Mouse (Mus musculus) intestine, postnatal 0 days (tissue): Measurements from ENCODE around the gene Tunar. TPM values are rescaled to one million over a fixed set of nuclear protein-coding genes. Genes with fewer than 3 reads are reported as not detected.

Experiments
- ATAC-seq: fragments of 200-750 bp; cut with Nextera tagmentation; 2 replicates; pipeline ENCODE4 v1.8.0; 2017; ENCODE audit warnings: mild to moderate bottlenecking, moderate TSS enrichment, moderate library complexity
- H3K27ac ChIP-seq: fragments of 300-500 bp; sonication (generic); 2 replicates; pipeline ENCODE4 v1.5.1; 2014; ENCODE audit warnings: mild to moderate bottlenecking, low read depth, low read length, moderate library complexity
- H3K27me3 ChIP-seq: fragments of 300-500 bp; sonication (generic); replicated peaks from 2 replicates; pipeline ENCODE4 v1.6.1; 2014; ENCODE audit warnings: low read length, mixed read lengths; ENCODE audit not compliant: control insufficient read depth, insufficient read depth
- H3K36me3 ChIP-seq: fragments of 300-500 bp; sonication (generic); 2 replicates; pipeline ENCODE4 v1.6.1; 2014; ENCODE audit warnings: mild to moderate bottlenecking, moderate library complexity; ENCODE audit not compliant: control insufficient read depth, insufficient read depth
- H3K4me1 ChIP-seq: fragments of 300-500 bp; sonication (generic); replicated peaks from 2 replicates; pipeline ENCODE4 v1.6.1; 2014; ENCODE audit warnings: antibody characterized with exemption, low read length, mixed read lengths; ENCODE audit not compliant: control insufficient read depth, insufficient read depth
- H3K4me2 ChIP-seq: fragments of 300-500 bp; sonication (generic); replicated peaks from 2 replicates; pipeline ENCODE4 v1.6.1; 2014; ENCODE audit warnings: low read depth, mild to moderate bottlenecking, moderate library complexity
- H3K4me3 ChIP-seq: fragments of 300-500 bp; sonication (generic); 2 replicates; pipeline ENCODE4 v1.5.1; 2014; ENCODE audit warnings: low read depth, low read length
- H3K9ac ChIP-seq: fragments of 300-500 bp; sonication (generic); 2 replicates; pipeline ENCODE4 v1.6.1; 2014; ENCODE audit warnings: mild to moderate bottlenecking, low read depth, low read length
- H3K9me3 ChIP-seq: fragments of 300-500 bp; sonication (generic); 2 replicates; pipeline ENCODE4 v1.6.1; 2016; ENCODE audit warnings: mixed run types; ENCODE audit not compliant: control insufficient read depth
- CTCF ChIP-seq: sonication (generic); IDR thresholded peaks from 2 replicates; pipeline ENCODE4 v1.5.1; 2016; ENCODE audit warnings: low read depth, mild to moderate bottlenecking, control low read depth, antibody characterized with exemption, moderate library complexity
- WGBS: fragments of 180-500 bp; shearing (Covaris S2); extraction: QIAGEN DNeasy Blood & Tissue Kit; methylation state at CpG from one replicate; pipeline ENCODE4 v1.1.7; 2014; 5-methylcytosine and 5-hydroxymethylcytosine counted together
- polyA plus RNA-seq: library from polyadenylated mRNA; unstranded; fragments of >200 nt; fragmentation: Nextera tagmentation; extraction: Ambion mirVana; gene quantifications from 2 replicates; pipeline ENCODE4 v1.2.1, GENCODE M21; 2015

Tunar gene
- polyA plus RNA-seq, 1 experiment from 2014 or later: 0.10 TPM

DNA sequence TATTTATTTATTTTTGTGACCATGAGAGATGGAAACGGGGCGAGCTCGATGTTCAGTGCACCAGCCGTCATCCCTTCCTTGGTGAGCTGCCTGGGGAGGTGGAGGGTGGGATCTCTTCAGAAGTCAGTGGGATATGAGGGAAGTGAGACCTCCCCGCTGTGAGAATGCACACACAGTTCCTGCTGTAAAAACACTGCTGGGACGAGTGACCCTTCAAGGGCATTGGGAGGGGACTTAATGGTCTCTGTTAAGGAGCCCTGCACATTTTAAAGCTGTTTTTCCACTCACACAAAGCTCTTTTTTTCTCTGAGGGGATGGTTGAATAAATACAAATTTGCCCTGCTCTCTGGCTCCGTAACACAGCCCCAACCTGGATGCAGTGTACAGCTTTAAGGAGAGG is 49.1 kb downstream of the Tunar start:
- Histone ChIP-seq H3K36me3 (no peaks in the 10 kb centered on the region), H3K27ac (no peak overlapping the region), H3K9me3 (no peaks in the 10 kb centered on the region), H3K27me3 (no peaks in the 10 kb centered on the region), H3K4me3 (no peak overlapping the region), H3K4me2 (no peak overlapping the region), H3K4me1 (no peaks in the 10 kb centered on the region), H3K9ac (no peak overlapping the region)
- WGBS: 71% methylated on average over 7 of the region's 7 CpGs
- no peak for TF ChIP-seq CTCF
- ATAC-seq: no peak

DNA sequence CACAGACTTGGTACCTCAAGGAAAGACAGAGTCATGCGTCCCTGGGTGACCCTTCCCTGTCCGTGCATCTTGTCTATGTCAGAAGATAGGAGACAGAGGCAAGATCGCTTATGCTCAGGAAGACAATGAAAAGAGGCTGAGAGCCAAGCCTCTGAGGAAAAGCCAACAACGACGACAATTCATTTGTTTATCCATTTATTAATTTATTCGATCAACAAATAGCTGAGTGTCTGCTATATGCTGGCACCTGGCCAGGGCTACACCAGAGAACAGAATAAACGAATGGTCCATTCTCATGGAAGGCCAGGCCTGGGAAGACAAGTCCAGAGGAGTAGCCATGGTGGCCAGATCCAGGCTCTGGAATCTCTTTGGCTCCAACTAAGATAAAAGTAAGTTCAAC is 61.0 kb downstream of the Tunar start:
- Histone ChIP-seq H3K9me3 (no peaks in the 10 kb centered on the region), H3K9ac (no peak overlapping the region), H3K27ac (no peak overlapping the region), H3K4me2 (no peak overlapping the region), H3K27me3 (no peaks in the 10 kb centered on the region), H3K4me1 (no peaks in the 10 kb centered on the region), H3K4me3 (no peak overlapping the region), H3K36me3 (no peaks in the 10 kb centered on the region)
- no peak for TF ChIP-seq CTCF
- 59% methylated on average over 7 of the region's 7 CpGs for WGBS
- ATAC-seq: no peak

DNA sequence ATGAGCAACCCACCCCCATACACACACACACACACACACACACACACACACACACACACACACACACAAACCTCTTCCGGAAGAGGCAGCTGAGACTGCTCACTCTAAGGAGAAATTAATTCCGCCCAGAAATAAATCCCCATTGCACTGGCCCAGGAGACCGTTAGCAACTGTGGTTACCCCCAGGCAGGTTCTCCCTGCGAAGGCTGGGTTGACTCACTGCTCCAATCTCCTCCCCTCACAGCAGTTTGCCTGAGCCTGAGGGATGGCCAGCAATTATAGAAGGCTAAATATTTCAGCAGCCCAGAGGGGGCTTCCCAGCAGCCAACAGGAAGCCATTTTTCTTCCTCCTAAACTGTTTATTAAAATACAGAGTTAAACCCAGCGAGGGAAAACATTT is 64.5 kb downstream of the Tunar start:
- no peaks in the 10 kb centered on the region for H3K27me3 ChIP-seq
- H3K27ac ChIP-seq: no peak overlapping the region
- TF ChIP-seq CTCF: no peak
- no peak overlapping the region for H3K4me3 ChIP-seq
- no peak overlapping the region for H3K4me2 ChIP-seq
- H3K9ac ChIP-seq: no peak overlapping the region
- ATAC-seq: no peak
- no peaks in the 10 kb centered on the region for H3K9me3 ChIP-seq
- 37% methylated on average over 5 of the region's 5 CpGs for WGBS
- no peaks in the 10 kb centered on the region for H3K4me1 ChIP-seq
- no peaks in the 10 kb centered on the region for H3K36me3 ChIP-seq

DNA sequence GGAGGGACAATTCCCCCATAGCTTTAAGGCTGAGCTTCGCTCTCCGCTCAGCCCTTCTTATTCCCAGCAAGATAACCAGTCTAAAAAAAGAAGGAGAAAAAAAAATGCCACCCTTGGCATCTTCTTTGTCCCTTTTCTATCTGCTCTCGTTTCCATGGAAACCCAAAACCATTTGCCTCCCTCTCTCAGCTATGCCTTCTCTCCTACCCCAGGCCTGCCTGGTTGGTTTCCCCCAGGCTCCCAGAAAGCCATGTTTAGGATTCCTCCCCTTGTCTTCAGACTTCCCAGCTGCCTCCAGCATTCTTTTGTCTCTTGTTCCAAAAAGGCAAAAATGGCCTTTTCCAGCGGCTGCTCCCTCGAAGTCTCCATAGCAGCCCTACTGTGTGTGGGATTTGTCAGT is 70.1 kb downstream of the Tunar start:
- no peak for ATAC-seq
- H3K27ac ChIP-seq: no peak overlapping the region
- WGBS: 81% methylated on average over 5 of the region's 5 CpGs

DNA sequence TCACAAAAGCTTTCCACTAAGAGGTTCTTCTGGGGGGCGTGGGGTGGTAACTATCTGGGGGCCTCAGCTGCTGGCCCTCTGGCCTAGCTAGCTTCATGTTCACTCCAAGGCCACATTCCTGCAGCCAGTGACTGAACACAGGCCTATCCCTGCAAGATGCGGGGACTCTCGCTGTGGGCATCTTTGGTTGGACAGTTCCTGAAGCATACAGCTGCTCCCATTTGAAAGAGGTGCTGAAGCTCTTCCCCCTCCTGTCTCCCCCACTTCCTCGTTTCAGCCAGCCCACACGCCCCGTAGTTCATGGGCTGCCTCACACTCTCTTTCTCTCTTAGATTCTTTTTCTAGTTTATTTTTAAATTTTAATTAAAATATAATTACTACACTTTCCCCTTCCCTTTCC is 72.3 kb downstream of the Tunar start:
- Histone ChIP-seq H3K27ac (no peak overlapping the region), H3K4me1 (no peaks in the 10 kb centered on the region), H3K9me3 (no peaks in the 10 kb centered on the region), H3K9ac (no peak overlapping the region), H3K4me2 (no peak overlapping the region), H3K27me3 (no peaks in the 10 kb centered on the region), H3K4me3 (no peak overlapping the region), H3K36me3 (no peaks in the 10 kb centered on the region)
- no peak for TF ChIP-seq CTCF
- 56% methylated on average over 6 of the region's 6 CpGs for WGBS
- no peak for ATAC-seq

More for the DNA sequence above, 70.1 kb downstream of the Tunar start:
- TF ChIP-seq CTCF: no peak
- H3K4me3 ChIP-seq: no peak overlapping the region
- H3K9me3 ChIP-seq: no peaks in the 10 kb centered on the region
- H3K27me3 ChIP-seq: no peaks in the 10 kb centered on the region
- H3K4me1 ChIP-seq: no peaks in the 10 kb centered on the region
- H3K9ac ChIP-seq: no peak overlapping the region
- no peaks in the 10 kb centered on the region for H3K36me3 ChIP-seq
- H3K4me2 ChIP-seq: no peak overlapping the region

DNA sequence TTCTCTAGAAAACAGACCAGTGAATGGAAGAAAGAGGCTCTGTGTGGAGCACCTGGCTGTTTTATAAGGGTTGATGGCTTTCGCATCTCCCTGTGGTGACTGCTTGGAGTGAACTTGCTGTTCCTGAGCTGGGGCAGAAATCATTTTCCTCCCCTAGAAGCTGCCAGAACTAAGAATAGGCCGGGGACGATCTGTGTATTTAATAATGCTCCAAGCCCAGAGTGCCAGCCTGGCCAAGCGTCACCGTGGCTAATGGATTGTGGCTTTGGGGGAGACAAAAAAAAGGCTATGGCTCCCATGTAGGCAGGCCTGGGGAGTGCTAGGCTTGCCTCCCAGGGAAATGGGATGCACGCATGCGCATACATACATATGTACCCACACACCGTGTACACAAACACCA is 80.2 kb downstream of the Tunar start:
- Histone ChIP-seq H3K9me3 (no peaks in the 10 kb centered on the region), H3K4me3 (no peak overlapping the region), H3K9ac (no peak overlapping the region), H3K4me1 (no peaks in the 10 kb centered on the region), H3K27ac (no peak overlapping the region), H3K27me3 (no peaks in the 10 kb centered on the region), H3K36me3 (no peaks in the 10 kb centered on the region), H3K4me2 (no peak overlapping the region)
- ATAC-seq: no peak
- TF ChIP-seq CTCF: no peak
- 89% methylated on average over 8 of the region's 8 CpGs for WGBS

DNA sequence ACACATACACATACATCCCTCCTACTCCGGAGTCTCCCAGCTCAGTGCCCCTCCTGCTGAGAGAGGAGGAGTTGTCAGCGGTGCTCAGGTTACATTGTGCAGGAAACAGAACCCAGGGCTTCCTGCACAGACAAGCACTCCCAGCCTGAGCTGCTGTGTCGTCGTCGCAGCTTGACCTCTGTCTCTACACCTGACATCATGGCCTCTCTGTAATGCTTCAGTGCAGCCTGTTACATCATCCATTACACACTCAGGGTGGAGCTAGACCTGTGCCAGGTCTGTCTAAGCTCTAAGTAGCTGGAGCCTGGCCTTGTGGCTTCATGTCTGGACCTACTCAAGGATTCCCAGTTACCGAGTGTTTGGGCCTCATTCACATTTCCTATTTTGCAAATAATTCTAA is 86.8 kb downstream of the Tunar start:
- no peak for TF ChIP-seq CTCF
- no peaks in the 10 kb centered on the region for H3K36me3 ChIP-seq
- H3K4me1 ChIP-seq: no peaks in the 10 kb centered on the region
- H3K9me3 ChIP-seq: no peaks in the 10 kb centered on the region
- no peak overlapping the region for H3K4me2 ChIP-seq
- no peak overlapping the region for H3K27ac ChIP-seq
- no peak for ATAC-seq
- H3K27me3 ChIP-seq: no peaks in the 10 kb centered on the region
- WGBS: 32% methylated on average over 6 of the region's 6 CpGs
- no peak overlapping the region for H3K9ac ChIP-seq
- no peak overlapping the region for H3K4me3 ChIP-seq
